Mouse (Mus musculus): ENCODE results near the gene Smim13.

- TF ChIP-seq CTCF (IDR thresholded peaks at IDR 0.05) (no peak), EP300 (IDR thresholded peaks at IDR 0.05; ENCODE audit: insufficient read depth, low read depth, low read length) (no peak), POLR2A (IDR thresholded peaks at IDR 0.05; ENCODE audit: insufficient read depth, low read depth, low read length) (no peak)
Measured at GRCm38 (mm10) chr13:41216236-41216635, 33.4 kb upstream of the Smim13 start.

All from heart, adult 2 months (tissue).